Comparison of ENCODE assay signal across 11 mouse cellular contexts in the genomic region with DNA sequence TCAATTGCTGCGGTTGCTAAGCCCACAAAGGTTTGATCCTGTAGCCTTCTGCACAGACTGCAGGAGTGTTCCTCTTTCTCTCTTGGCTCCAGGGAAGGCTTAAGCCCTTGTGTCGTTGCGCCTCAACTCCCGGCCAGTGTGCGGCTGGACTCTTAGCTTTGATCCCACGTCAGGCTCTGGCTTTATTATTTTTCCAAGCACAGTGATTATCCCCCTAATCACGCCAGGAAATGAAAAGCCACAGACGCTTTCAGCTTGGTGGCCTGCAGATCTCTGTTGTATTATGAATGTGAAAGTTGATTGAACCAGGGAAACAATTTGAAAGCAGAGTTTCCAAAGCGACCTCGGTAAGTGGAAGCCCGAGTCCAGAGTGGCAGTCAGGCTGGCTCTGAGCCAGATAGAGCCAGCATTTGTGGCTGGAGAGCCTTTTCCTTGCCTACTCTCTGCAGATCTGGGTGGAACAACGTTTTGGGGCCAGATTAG.
DNase-seq lines count a peak whose midpoint lies in the region; ATAC-seq and TF ChIP-seq lines count a peak whose summit lies in the region.
"Had no signal": no experiment of that assay in that cellular context is flagged by ENCODE, and none has a peak within 500 bp of the region (broad histone marks: within the 10 kb centered on the region; RNA-seq: fewer than 3 reads in every experiment).

No protein-coding gene starts in this region.

- H3K27me3 ChIP-seq in heart, embryonic 12.5 days (replicated peaks): no peaks in the 10 kb centered on the region
- H3K27me3 ChIP-seq in heart, adult 2 months (ENCODE audit: control insufficient read depth, insufficient read depth, low read length): no peaks in the 10 kb centered on the region
- H3K27me3 ChIP-seq in forebrain, embryonic 12.5 days: peaks cover 22% of the 10 kb centered on the region; the same call in 1 of the 2 replicates
- no peaks in the 10 kb centered on the region for H3K27me3 ChIP-seq in limb, embryonic 14.5 days (ENCODE audit: control insufficient read depth, insufficient read depth, low read length)
- H3K27me3 ChIP-seq in liver, embryonic 12.5 days (replicated peaks): no peaks in the 10 kb centered on the region
- H3K27me3 ChIP-seq in liver, embryonic 11.5 days (replicated peaks; ENCODE audit: control insufficient read depth, insufficient read depth, low read length): no peaks in the 10 kb centered on the region
- H3K27me3 ChIP-seq: liver, embryonic 15.5 days had no signal

- peak overlapping the region; percentile 45 for H3K4me2 ChIP-seq in heart, embryonic 12.5 days
- H3K4me2 ChIP-seq in forebrain, embryonic 12.5 days: peak overlapping the region; percentile 24; the same call in 1 of the 2 replicates
- H3K4me2 ChIP-seq in limb, embryonic 14.5 days (replicated peaks; ENCODE audit: low read depth, low read length, severe bottlenecking): no peak overlapping the region; the same call in 1 of the 2 replicates
- H3K4me2 ChIP-seq in liver, embryonic 12.5 days: no peak overlapping the region
- no peak overlapping the region for H3K4me2 ChIP-seq in liver, embryonic 11.5 days
- H3K4me2 ChIP-seq: liver, embryonic 15.5 days had no signal

- no peak for TF ChIP-seq POLR2A in heart, adult 2 months (IDR thresholded peaks at IDR 0.05; ENCODE audit: insufficient read depth, low read depth, low read length)
- TF ChIP-seq POLR2A in limb, embryonic 14.5 days (IDR thresholded peaks at IDR 0.05; ENCODE audit: borderline replicate concordance, extremely low read depth, insufficient read depth, insufficient read length): no peak

- TF ChIP-seq EP300 in heart, adult 2 months (IDR thresholded peaks at IDR 0.05; ENCODE audit: insufficient read depth, low read depth, low read length): no peak

- no peaks in the 10 kb centered on the region for H3K4me1 ChIP-seq in heart, embryonic 12.5 days (replicated peaks)
- H3K4me1 ChIP-seq in heart, adult 2 months (ENCODE audit: control insufficient read depth, insufficient read depth, low read length): no peaks in the 10 kb centered on the region
- peaks cover 13% of the 10 kb centered on the region for H3K4me1 ChIP-seq in forebrain, embryonic 12.5 days
- 0 out of 2 replicates have a peak, but pooled peaks cover 4% of the 10 kb centered on the region for H3K4me1 ChIP-seq in limb, embryonic 14.5 days (ENCODE audit: control insufficient read depth, insufficient read depth, low read length)
- no peaks in the 10 kb centered on the region for H3K4me1 ChIP-seq in liver, embryonic 12.5 days
- H3K4me1 ChIP-seq in liver, embryonic 11.5 days (replicated peaks; ENCODE audit: control insufficient read depth, insufficient read depth, low read length): no peaks in the 10 kb centered on the region
- H3K4me1 ChIP-seq: liver, embryonic 15.5 days had no signal

- WGBS in heart, embryonic 12.5 days: 48% methylated on average over 12 of the region's 12 CpGs
- 25% methylated on average over 12 of the region's 12 CpGs for WGBS in heart, adult 2 months
- 12% methylated on average over 12 of the region's 12 CpGs for WGBS in forebrain, embryonic 12.5 days
- WGBS in limb, embryonic 14.5 days: 24% methylated on average over 12 of the region's 12 CpGs
- 56% methylated on average over 12 of the region's 12 CpGs for WGBS in liver, embryonic 12.5 days (ENCODE audit: insufficient replicate concordance)
- WGBS in liver, embryonic 11.5 days: 68% methylated on average over 12 of the region's 12 CpGs

- H3K79me2 ChIP-seq in heart, adult 2 months (replicated peaks; ENCODE audit: control insufficient read depth, insufficient read depth, low read length): no peaks in the 10 kb centered on the region

- H3K9ac ChIP-seq in heart, embryonic 12.5 days: no peak overlapping the region
- no peak overlapping the region for H3K9ac ChIP-seq in heart, adult 2 months (ENCODE audit: low read depth, low read length)
- H3K9ac ChIP-seq in forebrain, embryonic 12.5 days: no peak overlapping the region
- H3K9ac ChIP-seq in limb, embryonic 14.5 days (ENCODE audit: low read depth, low read length, severe bottlenecking): no peak overlapping the region
- H3K9ac ChIP-seq in liver, embryonic 12.5 days: no peak overlapping the region
- no peak overlapping the region for H3K9ac ChIP-seq in liver, embryonic 11.5 days (ENCODE audit: low read depth, low read length)
- H3K9ac ChIP-seq: liver, embryonic 15.5 days had no signal

- no peaks in the 10 kb centered on the region for H3K36me3 ChIP-seq in heart, embryonic 12.5 days
- H3K36me3 ChIP-seq in heart, adult 2 months (ENCODE audit: control insufficient read depth, insufficient read depth, low read length): no peaks in the 10 kb centered on the region
- no peaks in the 10 kb centered on the region for H3K36me3 ChIP-seq in forebrain, embryonic 12.5 days (replicated peaks)
- H3K36me3 ChIP-seq in limb, embryonic 14.5 days (ENCODE audit: control insufficient read depth, insufficient read depth, low read length): no peaks in the 10 kb centered on the region
- H3K36me3 ChIP-seq in liver, embryonic 12.5 days: no peaks in the 10 kb centered on the region
- H3K36me3 ChIP-seq in liver, embryonic 11.5 days (ENCODE audit: control insufficient read depth, insufficient read depth, low read length): no peaks in the 10 kb centered on the region
- H3K36me3 ChIP-seq: G1E; liver, embryonic 15.5 days had no signal

- H3K4me3 ChIP-seq in heart, embryonic 12.5 days: no peak overlapping the region
- no peak overlapping the region for H3K4me3 ChIP-seq in heart, adult 2 months
- no peak overlapping the region for H3K4me3 ChIP-seq in forebrain, embryonic 12.5 days (replicated peaks)
- H3K4me3 ChIP-seq in limb, embryonic 14.5 days (replicated peaks; ENCODE audit: low read length): no peak overlapping the region
- no peak overlapping the region for H3K4me3 ChIP-seq in liver, embryonic 12.5 days
- H3K4me3 ChIP-seq in liver, embryonic 11.5 days (ENCODE audit: low read depth, low read length): no peak overlapping the region
- H3K4me3 ChIP-seq: erythroblast, embryonic 14.5 days; liver, embryonic 15.5 days had no signal

- H3K27ac ChIP-seq in heart, embryonic 12.5 days (ENCODE audit: poor library complexity, severe bottlenecking): no peak overlapping the region
- no peak overlapping the region for H3K27ac ChIP-seq in heart, adult 2 months
- H3K27ac ChIP-seq in forebrain, embryonic 12.5 days: 0 out of 2 replicates have a peak overlapping the region, but pooled peaks have one; percentile 3
- no peak overlapping the region for H3K27ac ChIP-seq in limb, embryonic 14.5 days (replicated peaks; ENCODE audit: low read depth, low read length)
- no peak overlapping the region for H3K27ac ChIP-seq in liver, embryonic 12.5 days
- no peak overlapping the region for H3K27ac ChIP-seq in liver, embryonic 11.5 days (ENCODE audit: low read depth, low read length)
- H3K27ac ChIP-seq: liver, embryonic 15.5 days had no signal

- no peak for DNase-seq in heart, adult 2 months
- DNase-seq in adrenal gland, adult 2 months: peak; percentile 51
- DNase-seq in limb, embryonic 14.5 days (ENCODE audit: low spot score): peak; percentile 31
- DNase-seq in liver, embryonic 11.5 days (ENCODE audit: low spot score): no peak
- DNase-seq in spleen, postnatal 4 days (ENCODE audit: low spot score in 2 of 2): no peak

- no peak for ATAC-seq in heart, embryonic 12.5 days (ENCODE audit: insufficient number of reproducible peaks, low FRiP score)
- ATAC-seq in forebrain, embryonic 12.5 days (ENCODE audit: low FRiP score): peak; percentile 64
- no peak for ATAC-seq in limb, embryonic 14.5 days (ENCODE audit: low FRiP score, low read depth)
- ATAC-seq in liver, embryonic 12.5 days: no peak
- ATAC-seq in liver, embryonic 11.5 days (replicated peaks; ENCODE audit: low FRiP score): no peak

- intact Hi-C loops in heart, adult 2 months (cut with DNase I): no loop called here

- peaks cover 5% of the 10 kb centered on the region for H3K9me3 ChIP-seq in heart, embryonic 12.5 days (replicated peaks)
- no peaks in the 10 kb centered on the region for H3K9me3 ChIP-seq in forebrain, embryonic 12.5 days
- H3K9me3 ChIP-seq in limb, embryonic 14.5 days (ENCODE audit: control insufficient read depth, low read length): no peaks in the 10 kb centered on the region
- no peaks in the 10 kb centered on the region for H3K9me3 ChIP-seq in liver, embryonic 12.5 days (replicated peaks)
- H3K9me3 ChIP-seq in liver, embryonic 11.5 days (ENCODE audit: control insufficient read depth, low read length): no peaks in the 10 kb centered on the region
- H3K9me3 ChIP-seq: liver, embryonic 15.5 days had no signal

- no peak for TF ChIP-seq CTCF in heart, adult 2 months (IDR thresholded peaks at IDR 0.05)

Comparison
In these comparisons a context has a peak if more than half of its experiments do, and no peak if none do; other contexts are left out.
1. H3K4me2 ChIP-seq: peak in heart, embryonic 12.5 days (single experiment) and forebrain, embryonic 12.5 days (single experiment); none in limb, embryonic 14.5 days (single experiment), liver, embryonic 12.5 days (single experiment) and liver, embryonic 11.5 days (single experiment).
2. DNase-seq: peak in adrenal gland, adult 2 months (single experiment) and limb, embryonic 14.5 days (single experiment); none in heart, adult 2 months (0 of 2), liver, embryonic 11.5 days (single experiment) and spleen, postnatal 4 days (0 of 2).